Mouse (Mus musculus) limb, embryonic 13.5 days (tissue): ENCODE data around the gene Ttc4. TPM values are rescaled to one million over a fixed set of nuclear protein-coding genes. Genes with fewer than 3 reads are reported as not detected.

ENCODE experiments used
- ATAC-seq: fragments of 200-750 bp; cut with Nextera tagmentation; 2 replicates; pipeline ENCODE4 v1.8.0; 2017; ENCODE audit warnings: low read depth, moderate number of reproducible peaks, moderate TSS enrichment; ENCODE audit not compliant: low FRiP score
- H3K27ac ChIP-seq: fragments of 300-500 bp; sonication (generic); 2 replicates; pipeline ENCODE4 v1.5.1; 2015; ENCODE audit warnings: inconsistent platforms, mild to moderate bottlenecking, moderate library complexity
- H3K27me3 ChIP-seq: fragments of 300-500 bp; sonication (generic); 2 replicates; pipeline ENCODE4 v1.6.1; 2015; ENCODE audit warnings: mild to moderate bottlenecking, inconsistent platforms
- H3K36me3 ChIP-seq: fragments of 300-500 bp; sonication (generic); 2 replicates; pipeline ENCODE4 v1.6.1; 2015; ENCODE audit warnings: inconsistent platforms, mild to moderate bottlenecking, moderate library complexity
- H3K4me1 ChIP-seq: fragments of 300-500 bp; sonication (generic); 2 replicates; pipeline ENCODE4 v1.6.1; 2015; ENCODE audit warnings: inconsistent platforms
- H3K4me2 ChIP-seq: fragments of 300-500 bp; sonication (generic); replicated peaks from 2 replicates; pipeline ENCODE4 v1.6.1; 2015; ENCODE audit warnings: inconsistent platforms, mild to moderate bottlenecking, moderate library complexity
- H3K4me3 ChIP-seq: fragments of 300-500 bp; sonication (generic); 2 replicates; pipeline ENCODE4 v1.5.1; 2015; ENCODE audit warnings: moderate library complexity, mild to moderate bottlenecking, inconsistent platforms
- H3K9ac ChIP-seq: fragments of 300-500 bp; sonication (generic); 2 replicates; pipeline ENCODE4 v1.6.1; 2015; ENCODE audit warnings: mild to moderate bottlenecking, inconsistent platforms
- H3K9me3 ChIP-seq: fragments of 300-500 bp; sonication (generic); 2 replicates; pipeline ENCODE4 v1.6.1; 2016; ENCODE audit warnings: inconsistent platforms
- WGBS: fragments of 180-500 bp; shearing (Covaris S2); methylation state at CpG from one replicate; pipeline ENCODE4 v1.1.7; 2015; 5-methylcytosine and 5-hydroxymethylcytosine counted together
- polyA plus RNA-seq: library from polyadenylated mRNA; unstranded; fragments of >200 nt; fragmentation: Nextera tagmentation; extraction: Ambion mirVana; gene quantifications from 2 replicates; pipeline ENCODE4 v1.2.1, GENCODE M21; 2015

The Ttc4 gene
- polyA plus RNA-seq, 1 experiment from 2014 or later: 113 TPM

GRCm38 (mm10) chr4:106613105-106613504 lies 65.6 kb downstream of the Ttc4 start:
- H3K27ac ChIP-seq: no peak overlapping the region
- no peak overlapping the region for H3K9ac ChIP-seq
- H3K4me1 ChIP-seq: peaks cover 10% of the 10 kb centered on the region
- H3K36me3 ChIP-seq: no peaks in the 10 kb centered on the region
- no peak overlapping the region for H3K4me3 ChIP-seq
- 78% methylated on average over 8 of the region's 8 CpGs for WGBS
- H3K27me3 ChIP-seq: peaks cover 9% of the 10 kb centered on the region
- no peak overlapping the region for H3K4me2 ChIP-seq
- H3K9me3 ChIP-seq: 0 out of 2 replicates have a peak, but pooled peaks cover 3% of the 10 kb centered on the region
- no peak for ATAC-seq

Other genes with a start within 250 kb of the Ttc4 start
- 2.0 and 2.6 TPM in 2 replicates for gene Pcsk9, start 214.6 kb downstream of the Ttc4 start, polyA plus RNA-seq
- gene Bsnd, start 186.7 kb downstream of the Ttc4 start, polyA plus RNA-seq: not detected in 2 replicates
- 5.5 and 6.0 TPM in 2 replicates for gene Dhcr24, start 117.9 kb downstream of the Ttc4 start, polyA plus RNA-seq
- 0.11 and 0.42 TPM in 2 replicates for gene Lexm, start 61.7 kb downstream of the Ttc4 start, polyA plus RNA-seq
- 1.2 and 2.0 TPM in 2 replicates for gene Ttc22, start 56.5 kb downstream of the Ttc4 start, polyA plus RNA-seq
- 13.6 and 15.6 TPM in 2 replicates for gene Pars2, start 27.9 kb downstream of the Ttc4 start, polyA plus RNA-seq
- 0.51 and 0.70 TPM in 2 replicates for gene Mroh7, start 52.0 kb upstream of the Ttc4 start, polyA plus RNA-seq
- 0.26 and 0.28 TPM in 2 replicates for gene Fam151a, start 54.9 kb upstream of the Ttc4 start, polyA plus RNA-seq
- 5.1 and 5.5 TPM in 2 replicates for gene Acot11, start 126.1 kb upstream of the Ttc4 start, polyA plus RNA-seq
- gene Ssbp3, start 231.8 kb upstream of the Ttc4 start, polyA plus RNA-seq: 171 and 173 TPM in 2 replicates